Mouse (Mus musculus): ENCODE measurements around the gene Eps8.

DNA sequence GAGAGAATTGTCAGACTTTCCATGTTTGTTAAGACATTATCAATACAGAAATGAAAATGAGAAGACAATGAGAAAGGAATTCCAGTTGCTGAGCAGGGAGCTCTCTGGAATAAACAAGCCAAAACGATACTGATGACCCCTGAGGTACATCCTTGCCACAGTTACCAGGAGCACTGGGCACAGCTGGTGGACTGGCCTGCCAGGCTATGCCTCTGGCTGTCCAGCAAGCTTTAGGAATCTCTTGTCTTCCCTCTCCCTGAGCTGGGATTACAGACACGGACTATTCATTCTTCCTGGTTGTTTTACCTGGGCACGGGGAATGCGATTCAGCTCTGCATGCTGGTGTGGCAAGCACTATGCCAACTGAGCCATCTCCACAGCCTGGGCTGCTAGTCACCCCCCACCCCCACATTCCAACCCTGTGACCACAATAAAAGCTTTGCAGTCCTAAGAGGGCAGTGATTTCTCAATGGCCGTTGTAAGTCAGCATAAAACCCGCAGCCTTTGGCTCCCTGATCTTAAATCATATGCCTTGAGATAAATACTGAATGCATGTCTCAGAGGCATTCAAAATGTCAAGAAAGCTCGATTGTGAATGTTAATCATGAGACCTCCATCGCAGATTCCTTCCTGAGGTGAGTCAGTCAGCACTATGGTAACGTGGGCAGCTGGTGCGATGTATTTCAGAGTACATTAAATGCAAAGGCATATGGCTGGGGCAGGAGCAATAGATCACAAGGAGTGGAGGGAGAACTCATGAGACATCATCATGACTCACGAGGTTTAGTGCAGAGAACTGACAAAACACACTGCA lies 134.9 kb downstream of the Eps8 start:
- no peak for TF ChIP-seq POLR2A (IDR thresholded peaks at IDR 0.05; ENCODE audit: low read depth, low read length)
- no peak for TF ChIP-seq CTCF (conservative IDR thresholded peaks at IDR 0.05; ENCODE audit: insufficient read depth, insufficient read length, low read depth, low read length)
